Mouse (Mus musculus) liver, embryonic 16.5 days (tissue): ENCODE data around the gene Parp3. TPM values are rescaled to one million over a fixed set of nuclear protein-coding genes. Genes with fewer than 3 reads are reported as not detected.
A peak's percentile ranks its signal among the peaks of the same experiment; 100 is the strongest.

Experiments used
- ATAC-seq: fragments of 200-750 bp; cut with Nextera tagmentation; 2 replicates; pipeline ENCODE4 v1.8.0; 2017; ENCODE audit warnings: low read depth, mild to moderate bottlenecking, moderate number of reproducible peaks, moderate library complexity
- H3K27ac ChIP-seq: fragments of 300-500 bp; sonication (generic); 2 replicates; pipeline ENCODE4 v1.5.1; 2014; ENCODE audit warnings: mild to moderate bottlenecking, low read length
- H3K27me3 ChIP-seq: fragments of 300-500 bp; sonication (generic); 2 replicates; pipeline ENCODE4 v1.6.1; 2014; ENCODE audit warnings: low read depth, low read length, mixed read lengths; ENCODE audit not compliant: control insufficient read depth, insufficient read depth
- H3K36me3 ChIP-seq: fragments of 300-500 bp; sonication (generic); 2 replicates; pipeline ENCODE4 v1.6.1; 2014; ENCODE audit warnings: mild to moderate bottlenecking; ENCODE audit not compliant: control insufficient read depth, insufficient read depth
- H3K4me1 ChIP-seq: fragments of 300-500 bp; sonication (generic); 2 replicates; pipeline ENCODE4 v1.6.1; 2014; ENCODE audit warnings: low read depth, low read length, mixed read lengths; ENCODE audit not compliant: control insufficient read depth
- H3K4me2 ChIP-seq: fragments of 300-500 bp; sonication (generic); 2 replicates; pipeline ENCODE4 v1.6.1; 2014; ENCODE audit warnings: low read depth, low read length, mixed read lengths
- H3K4me3 ChIP-seq: fragments of 300-500 bp; sonication (generic); 2 replicates; pipeline ENCODE4 v1.5.1; 2014; ENCODE audit warnings: low read depth, mild to moderate bottlenecking, low read length
- H3K9ac ChIP-seq: fragments of 300-500 bp; sonication (generic); 2 replicates; pipeline ENCODE4 v1.6.1; 2014; ENCODE audit warnings: low read depth, low read length
- H3K9me3 ChIP-seq: fragments of 300-500 bp; sonication (generic); replicated peaks from 2 replicates; pipeline ENCODE4 v1.6.1; 2016; ENCODE audit warnings: low read length; ENCODE audit not compliant: control insufficient read depth
- WGBS: fragments of 180-500 bp; shearing (Covaris S2); extraction: QIAGEN DNeasy Blood & Tissue Kit; methylation state at CpG from one replicate; pipeline ENCODE4 v1.1.7; 2014; ENCODE audit not compliant: insufficient replicate concordance; 5-methylcytosine and 5-hydroxymethylcytosine counted together
- polyA plus RNA-seq: library from polyadenylated mRNA; unstranded; fragments of >200 nt; fragmentation: Nextera tagmentation; extraction: Ambion mirVana; gene quantifications from 2 replicates; pipeline ENCODE4 v1.2.1, GENCODE M21; 2015

The Parp3 gene
- polyA plus RNA-seq, 1 experiment from 2014 or later, result 1.3 TPM

- Histone ChIP-seq H3K27me3 (peaks cover 31% of the 10 kb centered on the region), H3K9ac (no peak overlapping the region)
- 69% methylated on average over 11 of the region's 11 CpGs for WGBS
These were observed 25.5 kb downstream of the Parp3 start for GRCm38 (mm10) chr9:106451298-106451697.

DNA sequence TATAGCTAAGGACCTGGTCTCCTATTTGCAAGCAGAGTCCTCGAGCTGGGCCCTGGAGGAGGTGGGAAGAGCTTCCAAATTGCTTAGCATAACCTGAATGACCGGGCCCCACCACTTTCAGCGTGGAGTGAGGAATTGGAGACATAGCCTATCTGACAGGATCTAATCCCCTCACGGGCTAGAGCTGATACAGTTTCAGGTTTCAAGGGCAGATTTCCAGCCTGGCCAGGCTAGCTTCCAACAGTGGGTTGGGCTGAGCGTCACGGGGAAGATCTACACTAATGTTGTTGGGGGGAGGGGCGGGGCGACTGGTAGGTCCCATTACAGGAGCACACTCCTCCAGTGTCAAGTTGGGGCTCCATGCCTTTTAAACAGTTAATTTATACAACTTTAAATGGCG, 26.1 kb downstream of the Parp3 start:
- ATAC-seq, result no peak
- no peak overlapping the region for H3K4me3 ChIP-seq
- H3K4me2 ChIP-seq, result peak overlapping the region; percentile 57; the same call in 1 of the 2 replicates
- H3K9ac ChIP-seq, result no peak overlapping the region
- H3K4me1 ChIP-seq, result peaks cover 45% of the 10 kb centered on the region
- H3K36me3 ChIP-seq, result no peaks in the 10 kb centered on the region
- 41% methylated on average over 9 of the region's 9 CpGs for WGBS
- H3K9me3 ChIP-seq, result no peaks in the 10 kb centered on the region
- H3K27ac ChIP-seq, result peak overlapping the region; percentile 35; the same call in 1 of the 2 replicates
- H3K27me3 ChIP-seq, result peaks cover 31% of the 10 kb centered on the region

More at GRCm38 (mm10) chr9:106451298-106451697, 25.5 kb downstream of the Parp3 start:
- Histone ChIP-seq H3K9me3 (no peaks in the 10 kb centered on the region), H3K27ac (no peak overlapping the region), H3K4me1 (peaks cover 40% of the 10 kb centered on the region), H3K4me3 (no peak overlapping the region), H3K36me3 (no peaks in the 10 kb centered on the region), H3K4me2 (0 out of 2 replicates have a peak overlapping the region, but pooled peaks have one; percentile 6)
- ATAC-seq, result no peak

DNA sequence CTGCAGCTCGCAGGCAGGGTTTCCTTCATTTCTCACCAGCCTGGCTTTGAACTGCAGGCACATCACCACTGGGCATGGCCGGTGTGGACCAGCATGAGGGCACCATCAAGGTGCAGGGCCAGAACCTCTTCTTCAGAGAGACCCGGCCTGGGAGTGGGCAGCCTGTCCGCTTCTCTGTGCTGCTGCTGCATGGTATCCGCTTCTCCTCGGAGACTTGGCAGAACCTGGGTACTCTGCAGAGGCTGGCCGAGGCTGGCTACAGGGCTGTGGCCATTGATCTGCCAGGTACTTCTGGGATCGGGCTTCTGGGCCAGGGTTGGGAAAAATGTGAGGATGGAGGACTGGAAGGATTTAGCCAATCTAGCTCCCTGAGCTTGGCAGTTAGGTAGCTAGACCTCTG, 26.8 kb downstream of the Parp3 start:
- Histone ChIP-seq H3K36me3 (no peaks in the 10 kb centered on the region), H3K4me3 (no peak overlapping the region), H3K9ac (no peak overlapping the region; the same call in 1 of the 2 replicates), H3K9me3 (no peaks in the 10 kb centered on the region), H3K27me3 (peaks cover 26% of the 10 kb centered on the region), H3K4me2 (peak overlapping the region; percentile 57; the same call in 1 of the 2 replicates), H3K27ac (no peak overlapping the region), H3K4me1 (peaks cover 45% of the 10 kb centered on the region)
- ATAC-seq, result no peak
- 66% methylated on average over 8 of the region's 8 CpGs for WGBS

- 0% methylated on average over 23 of the region's 23 CpGs for whole genome bisulfite sequencing
- H3K4me3 ChIP-seq, result peak overlapping the region; percentile 63
- peak overlapping the region; percentile 65 for H3K9ac ChIP-seq
- ATAC-seq, result peak; percentile 50
- H3K27ac ChIP-seq, result peak overlapping the region; percentile 77
- peaks cover 13% of the 10 kb centered on the region for H3K27me3 ChIP-seq
- peak overlapping the region; percentile 57 for H3K4me2 ChIP-seq
- H3K9me3 ChIP-seq, result no peaks in the 10 kb centered on the region
- peaks cover 37% of the 10 kb centered on the region for H3K4me1 ChIP-seq
- H3K36me3 ChIP-seq, result no peaks in the 10 kb centered on the region
These were observed 28.2 kb downstream of the Parp3 start for GRCm38 (mm10) chr9:106448498-106449031.

- Histone ChIP-seq H3K9ac (peak overlapping the region; percentile 22; the same call in 1 of the 2 replicates), H3K27ac (peak overlapping the region; percentile 68), H3K4me1 (peaks cover 31% of the 10 kb centered on the region), H3K9me3 (no peaks in the 10 kb centered on the region), H3K36me3 (no peaks in the 10 kb centered on the region), H3K4me2 (peak overlapping the region; percentile 57), H3K4me3 (peak overlapping the region; percentile 63), H3K27me3 (peaks cover 6% of the 10 kb centered on the region)
- ATAC-seq, result no peak
- 28% methylated on average over 9 of the region's 9 CpGs for WGBS
These were observed 28.8 kb downstream of the Parp3 start for GRCm38 (mm10) chr9:106447951-106448350.

DNA sequence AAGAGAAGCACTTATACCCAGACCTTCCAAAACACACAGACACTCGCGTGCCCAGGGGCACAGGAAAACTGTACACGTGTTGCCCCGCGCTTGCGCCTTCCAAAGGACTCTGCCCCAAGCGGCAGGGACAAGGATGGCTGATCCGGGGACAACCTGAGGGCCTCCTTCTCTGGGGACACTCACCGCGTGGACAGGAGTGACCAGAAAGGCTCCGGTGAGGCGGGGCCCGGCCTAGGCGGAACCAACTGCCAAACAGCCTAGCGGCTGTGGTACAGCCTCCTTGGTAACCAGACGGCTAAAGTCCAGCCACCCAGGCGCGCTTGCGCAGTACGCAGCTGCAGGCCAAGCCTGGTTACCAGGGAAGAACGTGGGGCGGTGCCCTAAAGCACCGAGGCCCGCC, 29.4 kb downstream of the Parp3 start, which contains the start of the genes Abhd14b and Abhd14a:
Gene Abhd14b, plus strand, starts transcription at position 112 of the 400 bp plus-strand sequence.
Gene Abhd14a, minus strand, starts transcription at position 331 of the 400 bp plus-strand sequence.
- WGBS, result under 1% methylated on average over 24 of the region's 24 CpGs
- Histone ChIP-seq H3K9ac (peak within 1 kb of the TSS; percentile 65), H3K27ac (peak within 1 kb of the TSS; percentile 77), H3K4me2 (peak within 1 kb of the TSS; percentile 57), H3K36me3 (no peaks in the 10 kb centered on the region), H3K27me3 (peaks cover 1% of the 10 kb centered on the region; the same call in 1 of the 2 replicates), H3K4me1 (peaks cover 31% of the 10 kb centered on the region), H3K4me3 (peak within 1 kb of the TSS; percentile 63), H3K9me3 (no peaks in the 10 kb centered on the region)
- ATAC-seq, result peak; percentile 87

GRCm38 (mm10) chr9:106444836-106445235, 31.9 kb downstream of the Parp3 start:
- H3K9me3 ChIP-seq, result no peaks in the 10 kb centered on the region
- H3K27ac ChIP-seq, result no peak overlapping the region
- H3K36me3 ChIP-seq, result no peaks in the 10 kb centered on the region
- H3K4me1 ChIP-seq, result peaks cover 27% of the 10 kb centered on the region
- H3K4me3 ChIP-seq, result no peak overlapping the region
- no peak overlapping the region for H3K9ac ChIP-seq
- no peak overlapping the region for H3K4me2 ChIP-seq
- H3K27me3 ChIP-seq, result no peaks in the 10 kb centered on the region
- 58% methylated on average over 4 of the region's 4 CpGs for WGBS
- no peak for ATAC-seq

DNA sequence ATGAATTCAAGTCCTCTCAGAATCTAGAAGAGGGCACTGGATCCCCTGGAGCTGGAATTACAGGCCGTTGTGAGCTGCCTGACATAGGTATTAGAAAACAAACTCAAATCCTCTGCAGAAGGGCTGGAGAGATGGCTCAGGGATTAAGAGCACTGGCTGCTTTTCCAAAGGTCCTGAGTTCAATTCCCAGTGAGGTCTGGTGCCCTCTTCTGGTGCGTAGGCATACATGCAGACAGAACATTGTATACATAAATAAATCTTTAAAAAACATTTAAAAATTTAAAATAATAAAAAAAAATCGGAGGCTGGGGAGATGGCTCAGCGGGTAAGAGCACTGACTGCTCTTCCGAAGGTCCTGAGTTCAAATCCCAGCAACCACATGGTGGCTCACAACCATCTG, 34.1 kb downstream of the Parp3 start:
- ATAC-seq, result no peak
- no peak overlapping the region for H3K4me2 ChIP-seq
- peaks cover 27% of the 10 kb centered on the region for H3K4me1 ChIP-seq
- no peak overlapping the region for H3K4me3 ChIP-seq
- H3K9me3 ChIP-seq, result no peaks in the 10 kb centered on the region
- H3K36me3 ChIP-seq, result no peaks in the 10 kb centered on the region
- no peak overlapping the region for H3K9ac ChIP-seq
- no peak overlapping the region for H3K27ac ChIP-seq
- WGBS, result 67% methylated on average over 5 of the region's 5 CpGs
- no peaks in the 10 kb centered on the region for H3K27me3 ChIP-seq

- Histone ChIP-seq H3K9ac (no peak overlapping the region), H3K4me2 (no peak overlapping the region), H3K27me3 (no peaks in the 10 kb centered on the region), H3K36me3 (peaks cover 14% of the 10 kb centered on the region), H3K4me3 (no peak overlapping the region), H3K4me1 (peaks cover 49% of the 10 kb centered on the region), H3K9me3 (no peaks in the 10 kb centered on the region), H3K27ac (no peak overlapping the region)
- ATAC-seq, result no peak
- WGBS, result 73% methylated on average over 9 of the region's 9 CpGs
These were observed 40.2 kb downstream of the Parp3 start for GRCm38 (mm10) chr9:106436566-106436965.
